Comparison of ENCODE assay signal across 19 mouse cellular contexts in the genomic region with DNA sequence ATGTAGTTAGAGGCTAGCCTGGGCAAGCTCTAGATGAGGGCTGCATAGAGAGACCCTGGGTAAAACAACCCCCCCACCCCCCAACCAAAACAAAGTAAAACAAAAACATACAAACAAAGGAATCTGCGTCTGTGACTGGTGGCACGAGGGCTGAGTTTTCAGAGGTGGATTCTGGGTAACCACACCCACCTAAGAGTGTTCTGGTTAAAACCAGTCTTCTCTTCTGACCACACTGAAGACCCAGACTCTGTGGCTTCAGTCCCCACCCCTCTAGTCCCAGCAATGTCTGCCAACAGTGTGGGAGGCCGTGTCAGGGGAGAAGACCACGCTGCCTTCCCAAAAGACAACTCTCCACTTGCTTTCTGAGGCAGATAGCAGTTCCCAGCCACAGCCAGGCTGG.
DNase-seq lines count a peak whose midpoint lies in the region; TF ChIP-seq lines count a peak whose summit lies in the region.
"Had no signal": no experiment of that assay in that cellular context is flagged by ENCODE, and none has a peak within 500 bp of the region (broad histone marks: within the 10 kb centered on the region; RNA-seq: fewer than 3 reads in every experiment).

No protein-coding gene starts in this region.

- intact Hi-C loops in left cerebral cortex, postnatal 4 days (cut with DNase I) = no loop called here

- no peak for TF ChIP-seq POLR2A in embryonic fibroblast, embryonic 13.5 days (IDR thresholded peaks at IDR 0.05; ENCODE audit: low read depth, low read length)

- H3K4me3 ChIP-seq in layer of hippocampus, adult 2 months = no peak overlapping the region
- H3K4me3 ChIP-seq in embryonic fibroblast, embryonic 13.5 days (ENCODE audit: insufficient read depth, low read length) = no peak overlapping the region
- H3K4me3 ChIP-seq: embryonic facial prominence, embryonic 13.5 days; embryonic facial prominence, embryonic 15.5 days; forebrain, embryonic 13.5 days had no signal

- peak overlapping the region; percentile 46; the same call in 1 of the 2 replicates for H3K27ac ChIP-seq in layer of hippocampus, adult 2 months
- peak overlapping the region; percentile 13; the same call in 1 of the 2 replicates for H3K27ac ChIP-seq in embryonic fibroblast, embryonic 13.5 days (ENCODE audit: insufficient read depth, low read length)
- H3K27ac ChIP-seq: embryonic facial prominence, embryonic 13.5 days; embryonic facial prominence, embryonic 15.5 days; forebrain, embryonic 13.5 days had no signal

- TF ChIP-seq CTCF in layer of hippocampus, adult 2 months (conservative IDR thresholded peaks at IDR 0.05) = no peak
- no peak for TF ChIP-seq CTCF in embryonic fibroblast, embryonic 13.5 days (IDR thresholded peaks at IDR 0.05; ENCODE audit: borderline replicate concordance, insufficient read depth, low read length)

- no peak for DNase-seq in layer of hippocampus, adult 2 months (ENCODE audit: low spot score in 2 of 2)
- no peak for DNase-seq in layer of hippocampus, adult 18-20 months (ENCODE audit: low spot score in 2 of 2)
- DNase-seq in ES-CJ7 (ENCODE audit: low read depth, low spot score) (peak; percentile 81), R1 (ENCODE audit: low read depth, low spot score) (peak; percentile 95)
- DNase-seq in left cerebral cortex, postnatal 4 days = no peak
- DNase-seq in cerebellum, adult 11-12 months = no peak
- no peak for DNase-seq in embryo, embryonic 11 days
- DNase-seq: adrenal gland, adult 8-10 months; adrenal gland, postnatal 14 days; B cell, adult 2 months; cerebellum, adult 11 months; cerebellum, adult 2 months; cerebellum, adult 9-10 months; cerebellum, postnatal 10 days; cerebellum, postnatal 25 days had no signal

- H3K4me1 ChIP-seq in embryonic fibroblast, embryonic 13.5 days (ENCODE audit: control insufficient read depth, insufficient read depth, low read length) = peaks cover 12% of the 10 kb centered on the region

Comparison
In these comparisons a context has a peak if more than half of its experiments do, and no peak if none do; other contexts are left out.
1. DNase-seq: peak in ES-CJ7 (single experiment) and R1 (single experiment); none in layer of hippocampus, adult 2 months (0 of 2), layer of hippocampus, adult 18-20 months (0 of 2), left cerebral cortex, postnatal 4 days (single experiment), cerebellum, adult 11-12 months (single experiment) and embryo, embryonic 11 days (single experiment).